Mouse (Mus musculus) splenic B cell, adult 2 months (primary cell): Measurements from ENCODE around the gene Ttf1.

Experiments
- DNase-seq: peaks from one replicate; pipeline ENCODE4 v3.0.0-alpha.2; 2011; ENCODE audit warnings: low read depth, low spot score
- H3K27me3 ChIP-seq: 2 replicates; pipeline ENCODE4 v1.6.1; 2012; ENCODE audit warnings: mild to moderate bottlenecking, low read length, moderate library complexity, mixed read lengths; ENCODE audit not compliant: control insufficient read depth, poor library complexity, insufficient read depth, severe bottlenecking
- H3K36me3 ChIP-seq: 2 replicates; pipeline ENCODE4 v1.6.1; 2012; ENCODE audit warnings: mild to moderate bottlenecking, low read length, moderate library complexity, mixed read lengths; ENCODE audit not compliant: control insufficient read depth, poor library complexity, insufficient read depth, severe bottlenecking

The Ttf1 gene

DNA sequence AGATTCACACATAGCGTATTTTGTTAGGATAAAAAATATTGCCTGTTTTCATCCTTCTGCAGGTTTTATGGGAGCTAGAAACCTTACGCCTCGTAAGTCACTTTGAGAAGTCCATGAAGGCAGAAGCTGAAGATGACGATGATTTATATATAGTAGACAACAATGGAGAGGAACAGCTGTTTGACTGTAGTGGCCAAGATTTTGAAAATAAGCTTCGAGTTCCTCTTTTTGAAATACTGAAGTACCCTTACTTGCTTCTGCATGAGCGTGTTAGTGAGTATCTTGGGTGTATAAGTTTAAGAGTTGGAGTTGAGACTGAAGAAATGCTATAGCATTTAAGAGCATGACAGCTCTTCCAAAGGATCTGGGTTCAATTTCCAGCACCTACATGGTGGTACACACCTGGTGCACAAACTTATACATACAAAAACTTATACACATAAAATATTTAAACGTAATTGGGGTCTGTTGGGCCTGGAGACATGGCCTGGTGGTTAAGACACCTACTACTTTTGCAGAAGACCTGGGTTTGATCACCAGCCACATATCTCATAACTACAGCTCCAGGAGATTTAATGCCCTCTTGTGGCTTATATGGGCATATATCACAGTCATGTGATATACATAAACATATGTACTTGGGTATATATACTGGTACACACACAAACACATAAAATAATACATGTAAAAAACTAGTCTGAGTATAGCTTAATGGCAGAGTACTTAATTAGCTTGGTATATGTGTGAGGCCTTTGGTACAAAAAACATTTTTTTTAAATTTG is 70.2 kb downstream of the Ttf1 start:
- DNase-seq: peak; percentile 37
- Histone ChIP-seq H3K27me3 (no peaks in the 10 kb centered on the region), H3K36me3 (peaks cover 10% of the 10 kb centered on the region; the same call in 1 of the 2 replicates)

DNA sequence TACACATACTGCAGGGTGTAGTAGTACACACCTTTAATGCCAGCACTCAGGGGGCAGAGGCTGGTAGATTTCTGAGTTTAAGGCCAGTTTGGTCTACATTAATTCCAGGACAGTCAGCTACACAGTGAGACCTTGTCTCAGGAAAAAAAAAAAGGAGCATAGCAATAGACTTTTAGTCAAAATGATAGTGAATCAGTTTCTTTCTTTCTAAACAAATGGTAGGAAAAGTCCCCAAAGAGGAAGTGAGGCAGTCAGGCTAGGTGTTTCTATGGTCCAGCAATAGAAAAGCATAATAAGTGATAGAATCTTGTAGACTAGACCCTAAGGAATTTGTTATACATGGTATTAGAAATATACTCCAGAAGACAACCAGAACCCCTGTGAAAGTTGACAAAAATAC is 75.1 kb downstream of the Ttf1 start:
- DNase-seq: no peak
- H3K36me3 ChIP-seq: peaks cover 13% of the 10 kb centered on the region
- no peaks in the 10 kb centered on the region for H3K27me3 ChIP-seq
